Mouse (Mus musculus) small intestine, adult 2 months (tissue): ENCODE measurements around the gene Apba2.

Experiments used
- CTCF ChIP-seq: fragments of 200-500 bp; IDR thresholded peaks from 2 replicates; pipeline ENCODE4 v1.5.1; 2012; ENCODE audit warnings: low read depth, mild to moderate bottlenecking, control low read depth, inconsistent platforms, low read length, moderate library complexity, mixed read lengths; ENCODE audit not compliant: insufficient replicate concordance, insufficient read length; ENCODE audit errors: extremely low read depth
- POLR2A ChIP-seq: fragments of 200-500 bp; IDR thresholded peaks from 2 replicates; pipeline ENCODE4 v1.6.1; 2012; ENCODE audit warnings: low read depth, mild to moderate bottlenecking, control low read depth, inconsistent platforms, low read length, moderate library complexity

- TF ChIP-seq CTCF (no peak), POLR2A (no peak)
These were observed 65.1 kb downstream of the Apba2 start for GRCm38 (mm10) chr7:64566371-64567243.
